Mouse (Mus musculus): ENCODE measurements around the gene Adora2b. TPM values are rescaled to one million over a fixed set of nuclear protein-coding genes. Genes with fewer than 3 reads are reported as not detected.

The Adora2b gene
- polyA plus RNA-seq (2012; rRNA removed), result 16.4 and 36.4 TPM in 2 replicates

- peaks cover 7% of the 10 kb centered on the region for H3K4me1 ChIP-seq (ENCODE audit: control insufficient read depth, insufficient read depth, insufficient read length, low read length)
- WGBS, result under 1% methylated on average over 69 of the region's 69 CpGs
- peak within 1 kb of the TSS; percentile 25; the same call in 1 of the 2 replicates for H3K27ac ChIP-seq (ENCODE audit: insufficient read depth, low read depth, low read length)
- H3K4me3 ChIP-seq (ENCODE audit: low read depth, low read length), result peak within 1 kb of the TSS; percentile 84
- no peaks in the 10 kb centered on the region for H3K27me3 ChIP-seq (ENCODE audit: control insufficient read depth, insufficient read depth, low read length)
- TF ChIP-seq CTCF (IDR thresholded peaks at IDR 0.05; ENCODE audit: extremely low read depth, insufficient read length, insufficient replicate concordance, low read depth, low read length) (no peak), POLR2A (IDR thresholded peaks at IDR 0.05; ENCODE audit: low read depth, low read length) (peak; percentile 38; the same call in 1 of the 2 replicates)
- no peaks in the 10 kb centered on the region for H3K36me3 ChIP-seq (ENCODE audit: control insufficient read depth, insufficient read depth, low read length)
These were observed at the start of gene Adora2b for GRCm38 (mm10) chr11:62248401-62249244. Adora2b (plus strand) TSS chr11:62248984.

GRCm38 (mm10) chr11:62200901-62201512 lies 47.8 kb upstream of the Adora2b start:
- TF ChIP-seq CTCF (IDR thresholded peaks at IDR 0.05; ENCODE audit: extremely low read depth, insufficient read length, insufficient replicate concordance, low read depth, low read length) (no peak), POLR2A (IDR thresholded peaks at IDR 0.05; ENCODE audit: low read depth, low read length) (no peak)
- Histone ChIP-seq H3K27ac (ENCODE audit: insufficient read depth, low read depth, low read length) (no peak overlapping the region), H3K4me1 (ENCODE audit: control insufficient read depth, insufficient read depth, insufficient read length, low read length) (no peaks in the 10 kb centered on the region), H3K36me3 (ENCODE audit: control insufficient read depth, insufficient read depth, low read length) (peaks cover 3% of the 10 kb centered on the region; the same call in 1 of the 2 replicates), H3K4me3 (ENCODE audit: low read depth, low read length) (no peak overlapping the region), H3K27me3 (ENCODE audit: control insufficient read depth, insufficient read depth, low read length) (no peaks in the 10 kb centered on the region)
- WGBS, result 70% methylated on average over 5 of the region's 5 CpGs

- 91% methylated on average over 1 of the region's 1 CpGs for WGBS
- peaks cover 3% of the 10 kb centered on the region; the same call in 1 of the 2 replicates for H3K36me3 ChIP-seq (ENCODE audit: control insufficient read depth, insufficient read depth, low read length)
- H3K27ac ChIP-seq (ENCODE audit: insufficient read depth, low read depth, low read length), result no peak overlapping the region
- TF ChIP-seq POLR2A (IDR thresholded peaks at IDR 0.05; ENCODE audit: low read depth, low read length) (no peak), CTCF (IDR thresholded peaks at IDR 0.05; ENCODE audit: extremely low read depth, insufficient read length, insufficient replicate concordance, low read depth, low read length) (no peak)
- H3K4me1 ChIP-seq (ENCODE audit: control insufficient read depth, insufficient read depth, insufficient read length, low read length), result no peaks in the 10 kb centered on the region
- H3K27me3 ChIP-seq (ENCODE audit: control insufficient read depth, insufficient read depth, low read length), result no peaks in the 10 kb centered on the region
- H3K4me3 ChIP-seq (ENCODE audit: low read depth, low read length), result no peak overlapping the region
These were observed 46.1 kb upstream of the Adora2b start for GRCm38 (mm10) chr11:62202645-62203044.

- peaks cover 16% of the 10 kb centered on the region; the same call in 1 of the 2 replicates for H3K4me1 ChIP-seq (ENCODE audit: control insufficient read depth, insufficient read depth, insufficient read length, low read length)
- no peak overlapping the region for H3K27ac ChIP-seq (ENCODE audit: insufficient read depth, low read depth, low read length)
- TF ChIP-seq CTCF (IDR thresholded peaks at IDR 0.05; ENCODE audit: extremely low read depth, insufficient read length, insufficient replicate concordance, low read depth, low read length), result no peak
- no peak for TF ChIP-seq POLR2A (IDR thresholded peaks at IDR 0.05; ENCODE audit: low read depth, low read length)
- H3K4me3 ChIP-seq (ENCODE audit: low read depth, low read length), result no peak overlapping the region
- WGBS, result 94% methylated on average over 2 of the region's 2 CpGs
- H3K27me3 ChIP-seq (ENCODE audit: control insufficient read depth, insufficient read depth, low read length), result no peaks in the 10 kb centered on the region
- peaks cover 5% of the 10 kb centered on the region; the same call in 1 of the 2 replicates for H3K36me3 ChIP-seq (ENCODE audit: control insufficient read depth, insufficient read depth, low read length)
These were observed 39.7 kb upstream of the Adora2b start for GRCm38 (mm10) chr11:62209111-62209510.

- WGBS, result 76% methylated on average over 4 of the region's 4 CpGs
- peaks cover 5% of the 10 kb centered on the region; the same call in 1 of the 2 replicates for H3K36me3 ChIP-seq (ENCODE audit: control insufficient read depth, insufficient read depth, low read length)
- no peak for TF ChIP-seq POLR2A (IDR thresholded peaks at IDR 0.05; ENCODE audit: low read depth, low read length)
- no peak for TF ChIP-seq CTCF (IDR thresholded peaks at IDR 0.05; ENCODE audit: extremely low read depth, insufficient read length, insufficient replicate concordance, low read depth, low read length)
- no peak overlapping the region for H3K27ac ChIP-seq (ENCODE audit: insufficient read depth, low read depth, low read length)
- H3K4me1 ChIP-seq (ENCODE audit: control insufficient read depth, insufficient read depth, insufficient read length, low read length), result peaks cover 16% of the 10 kb centered on the region; the same call in 1 of the 2 replicates
- H3K27me3 ChIP-seq (ENCODE audit: control insufficient read depth, insufficient read depth, low read length), result no peaks in the 10 kb centered on the region
- H3K4me3 ChIP-seq (ENCODE audit: low read depth, low read length), result no peak overlapping the region
These were observed 38.9 kb upstream of the Adora2b start for GRCm38 (mm10) chr11:62209891-62210290.

DNA sequence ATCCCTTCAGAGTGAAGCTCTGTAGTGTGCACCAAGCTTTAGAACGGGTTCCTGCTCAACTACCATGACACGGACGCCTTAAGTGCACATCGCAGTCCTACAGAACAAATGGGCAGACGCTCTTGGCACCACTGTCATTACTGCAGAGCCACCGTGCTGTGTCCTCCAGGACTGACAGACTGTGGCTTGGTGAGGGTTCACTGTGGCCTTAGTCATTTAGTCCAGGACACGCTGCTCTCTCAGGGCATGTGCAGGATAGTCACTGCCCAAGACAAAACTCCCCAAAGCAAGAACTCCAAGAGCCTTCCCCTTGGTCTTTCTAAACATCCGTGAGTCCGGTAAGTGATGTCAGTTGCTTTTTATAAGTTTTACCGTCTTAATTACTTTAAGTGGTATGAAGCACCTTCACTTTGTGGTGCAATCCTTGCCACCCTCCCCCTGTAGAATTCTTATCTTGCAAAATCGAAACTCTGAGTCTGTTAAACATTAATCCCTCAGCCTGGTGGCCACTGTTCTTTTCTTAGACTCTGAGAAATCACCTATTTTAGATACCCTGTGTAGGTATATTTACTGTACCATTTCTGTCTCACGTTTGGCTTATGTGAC lies 35.3 kb upstream of the Adora2b start:
- Histone ChIP-seq H3K4me3 (ENCODE audit: low read depth, low read length) (no peak overlapping the region), H3K27me3 (ENCODE audit: control insufficient read depth, insufficient read depth, low read length) (no peaks in the 10 kb centered on the region), H3K27ac (ENCODE audit: insufficient read depth, low read depth, low read length) (peak overlapping the region; percentile 94), H3K4me1 (ENCODE audit: control insufficient read depth, insufficient read depth, insufficient read length, low read length) (peaks cover 26% of the 10 kb centered on the region; the same call in 1 of the 2 replicates), H3K36me3 (ENCODE audit: control insufficient read depth, insufficient read depth, low read length) (0 out of 2 replicates have a peak, but pooled peaks cover 3% of the 10 kb centered on the region)
- no peak for TF ChIP-seq POLR2A (IDR thresholded peaks at IDR 0.05; ENCODE audit: low read depth, low read length)
- TF ChIP-seq CTCF (IDR thresholded peaks at IDR 0.05; ENCODE audit: extremely low read depth, insufficient read length, insufficient replicate concordance, low read depth, low read length), result no peak
- WGBS, result 49% methylated on average over 12 of the region's 12 CpGs

Measured in small intestine, adult 2 months (tissue).